Mouse (Mus musculus) Muller cell, postnatal 12 days (primary cell): ENCODE measurements around the gene Spata31d1d.
A peak's percentile ranks its signal among the peaks of the same experiment; 100 is the strongest.
"Not testable (repeated sequence)": the region's sequence is repeated elsewhere in the genome, so short reads cannot be mapped to it uniquely, and the experiment has no call there.

Source experiments
- DNase-seq: peaks from one replicate; pipeline ENCODE4 v3.0.0-alpha.2; 2015; ENCODE audit errors: inconsistent ontology term

Gene Spata31d1d

GRCm38 (mm10) chr13:59733936-59734335, 2.4 kb upstream of the Spata31d1d start:
- no peak for DNase-seq

DNA sequence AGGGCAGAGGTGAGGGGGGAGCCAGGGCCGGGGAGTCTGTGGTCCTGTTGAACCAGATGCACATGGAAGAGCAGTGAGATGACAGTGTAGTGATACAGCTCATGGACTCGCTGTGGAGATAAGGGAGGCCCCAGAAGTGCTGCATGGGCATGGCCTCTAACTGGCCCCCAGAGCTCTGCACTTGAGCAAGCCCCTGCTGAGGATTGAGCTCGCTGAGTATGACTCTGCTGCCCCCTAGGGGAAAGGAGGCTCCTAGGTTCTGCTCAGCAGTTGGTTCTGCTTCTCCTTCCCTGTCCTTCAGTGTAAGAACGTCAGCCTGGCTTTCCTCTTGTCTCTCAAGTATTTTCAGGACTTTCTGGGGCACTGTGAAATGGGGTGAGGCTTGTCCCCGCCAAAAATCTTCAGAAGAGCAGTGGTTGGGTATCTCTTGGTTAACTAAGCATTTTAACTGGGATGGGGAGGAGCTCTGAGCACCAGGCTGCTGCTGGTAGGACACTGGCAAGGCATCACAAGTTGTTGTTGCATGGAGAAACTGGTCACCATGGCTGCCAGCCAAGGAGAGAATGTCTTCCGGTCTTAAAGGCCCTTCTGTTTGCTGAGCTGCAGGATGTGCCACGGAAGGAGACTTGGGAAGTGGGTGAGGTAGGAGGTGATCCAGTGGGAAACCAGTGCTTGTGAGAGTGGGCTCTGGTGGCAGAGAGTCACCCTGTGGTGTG, 3.0 kb downstream of the Spata31d1d start:
- DNase-seq: peak; percentile 74

DNA sequence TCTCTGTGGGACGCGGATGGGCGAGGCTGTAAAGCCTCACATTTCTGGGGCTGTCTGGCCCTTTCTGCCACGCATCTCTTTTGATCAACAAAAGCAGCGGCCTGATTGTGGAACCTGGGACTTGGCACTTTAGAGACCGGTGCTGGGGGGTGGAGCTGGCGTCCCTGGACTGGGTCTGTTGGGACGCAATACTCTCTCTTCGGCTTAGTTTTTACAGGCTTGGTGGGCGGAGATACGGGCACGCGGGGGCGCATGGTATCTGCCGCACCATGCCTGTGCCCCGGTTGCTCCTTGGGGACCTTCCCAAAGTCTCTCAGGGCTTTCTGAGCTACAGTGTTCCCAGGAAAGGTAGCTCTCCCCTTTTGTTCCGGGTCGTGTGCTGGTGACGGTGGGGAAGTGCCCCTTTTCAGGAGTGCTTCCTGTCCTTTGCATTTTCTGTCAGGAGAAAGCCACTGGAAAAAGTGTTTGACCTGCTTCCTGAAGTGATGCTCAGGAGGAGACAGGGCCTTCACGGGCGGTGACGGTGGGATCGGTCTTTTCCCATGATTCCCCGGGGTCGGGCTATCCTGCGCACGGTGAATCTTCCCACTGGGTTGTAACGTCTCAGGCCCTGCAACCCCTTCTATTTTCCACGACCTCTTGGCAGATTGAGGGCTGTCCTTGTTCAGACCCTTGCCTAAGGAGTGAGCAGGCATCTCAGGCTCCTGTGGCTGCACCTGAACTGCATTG, 5.2 kb downstream of the Spata31d1d start:
- no peak for DNase-seq

GRCm38 (mm10) chr13:59722089-59722488, 9.5 kb downstream of the Spata31d1d start:
- not testable (repeated sequence) for DNase-seq

DNA sequence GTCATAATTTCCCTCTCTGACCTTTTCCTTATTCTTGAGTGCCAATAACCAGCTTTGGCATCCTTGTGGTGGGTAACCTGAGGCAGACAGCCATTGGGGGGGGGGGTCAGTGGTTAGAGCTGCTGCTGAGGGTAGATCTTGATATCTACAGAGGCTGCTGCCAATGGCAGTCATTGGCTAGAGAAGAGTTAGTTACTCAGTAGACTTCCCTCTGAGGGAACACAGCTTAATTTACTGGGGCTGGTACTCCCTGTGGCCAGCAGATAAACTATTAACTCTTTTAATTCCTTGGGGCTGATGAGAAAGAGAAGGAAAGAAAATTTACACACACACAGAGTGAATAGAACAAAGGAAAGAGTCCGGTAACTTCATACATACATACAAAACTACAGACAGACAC, 12.1 kb downstream of the Spata31d1d start:
- DNase-seq: no peak

GRCm38 (mm10) chr13:59718857-59719440, 12.6 kb downstream of the Spata31d1d start:
- not testable (repeated sequence) for DNase-seq

- no peak for DNase-seq
These were observed 17.8 kb downstream of the Spata31d1d start for GRCm38 (mm10) chr13:59713710-59714109.

- not testable (repeated sequence) for DNase-seq
These were observed 19.6 kb downstream of the Spata31d1d start, which contains the start of gene Spata31d1b for GRCm38 (mm10) chr13:59711984-59712383. Gene Spata31d1b (plus strand): TSS chr13:59712284.

DNA sequence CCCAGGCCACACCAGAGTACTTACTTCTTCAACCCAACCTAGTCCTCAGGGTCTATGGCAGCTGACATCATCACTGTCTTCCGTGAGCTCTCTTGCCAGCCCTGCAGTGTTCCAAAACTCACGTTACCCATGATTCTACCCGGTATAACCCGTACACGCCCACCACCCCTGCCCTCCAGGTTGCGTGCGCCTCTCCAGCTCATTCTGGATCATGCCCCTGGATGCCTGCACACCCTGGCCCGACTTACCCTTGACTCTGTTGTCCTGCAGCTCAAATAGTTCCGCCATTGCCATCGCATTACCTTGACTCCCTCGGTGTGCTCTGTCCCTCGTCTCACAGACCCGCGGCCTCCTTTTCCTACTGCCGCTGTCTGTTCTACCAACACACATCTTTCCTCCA, 21.3 kb downstream of the Spata31d1d start, which contains the start of gene Spata31d1a:
Spata31d1a (minus strand) TSS at position 101 of the 400 bp plus-strand sequence.
- no peak for DNase-seq

DNA sequence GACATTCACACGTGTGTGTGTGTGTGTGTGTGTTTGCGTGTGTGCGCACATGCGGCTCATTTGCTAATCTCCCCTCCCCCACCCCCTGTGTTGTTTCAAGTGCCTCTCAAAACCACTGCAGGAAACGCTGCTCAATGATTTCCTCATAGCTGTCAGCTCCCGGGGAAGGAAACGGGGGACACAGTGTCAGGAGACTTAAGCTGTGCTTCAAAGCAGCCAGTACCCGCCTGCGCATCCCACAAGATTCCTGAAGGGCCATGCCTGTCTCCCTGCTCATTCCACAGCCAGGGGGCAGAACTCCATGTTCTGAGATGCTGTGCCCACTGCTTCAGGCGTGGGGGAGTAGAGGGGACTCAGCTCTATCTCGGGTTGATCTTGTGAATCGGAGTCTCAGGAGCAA, 27.0 kb downstream of the Spata31d1d start:
- no peak for DNase-seq

- DNase-seq: no peak
These were observed 28.0 kb downstream of the Spata31d1d start for GRCm38 (mm10) chr13:59703514-59703913.

- not testable (repeated sequence) for DNase-seq
These were observed 31.4 kb downstream of the Spata31d1d start for GRCm38 (mm10) chr13:59700137-59700536.

- no peak for DNase-seq
These were observed 32.4 kb downstream of the Spata31d1d start for GRCm38 (mm10) chr13:59699131-59699530.

DNA sequence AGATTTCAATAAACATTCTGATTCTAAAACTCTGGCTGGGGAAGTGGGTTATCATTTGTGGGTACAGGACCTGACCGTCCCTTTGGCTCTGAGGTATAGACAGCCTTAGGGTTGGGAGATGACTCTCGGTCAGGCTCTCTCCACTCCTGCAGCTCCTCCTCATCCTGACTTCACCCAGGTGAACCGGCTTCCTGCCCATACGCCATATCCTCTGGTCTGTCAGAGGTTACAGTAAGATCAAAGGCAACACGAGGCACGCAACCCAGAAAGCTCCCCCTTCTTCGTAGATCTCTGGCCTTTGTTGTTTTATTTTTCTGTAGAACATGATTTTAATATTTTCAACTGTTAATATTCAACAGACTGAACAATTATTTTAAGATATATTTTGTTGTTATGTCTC, 35.8 kb downstream of the Spata31d1d start:
- no peak for DNase-seq

GRCm38 (mm10) chr13:59694008-59694407, 37.5 kb downstream of the Spata31d1d start, which contains the start of gene 4921517D22Rik:
Gene 4921517D22Rik (minus strand): TSS chr13:59694108.
- no peak for DNase-seq

- no peak for DNase-seq
These were observed 40.1 kb downstream of the Spata31d1d start for GRCm38 (mm10) chr13:59691478-59691877.

- no peak for DNase-seq
These were observed 41.0 kb downstream of the Spata31d1d start for GRCm38 (mm10) chr13:59690576-59690975.

DNA sequence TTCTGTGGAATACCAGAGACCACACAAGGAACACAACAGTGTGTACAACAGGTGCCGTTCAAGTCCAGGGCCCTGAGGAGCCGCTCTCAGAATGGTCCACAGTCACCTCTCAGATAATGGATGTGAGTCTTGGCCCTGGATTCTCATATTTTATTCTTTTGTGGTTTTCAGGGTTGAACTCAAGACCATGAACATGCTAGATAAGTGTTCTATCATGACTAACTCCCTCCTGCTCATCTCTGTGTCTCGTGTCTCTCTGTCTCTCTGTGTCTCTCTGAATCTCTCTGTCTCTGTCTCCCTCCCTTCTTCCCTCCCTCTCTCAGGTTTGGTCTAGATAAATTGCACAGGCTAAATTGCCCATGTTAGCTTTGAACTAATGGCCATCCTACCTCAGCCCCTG, 41.7 kb downstream of the Spata31d1d start:
- DNase-seq: no peak

DNA sequence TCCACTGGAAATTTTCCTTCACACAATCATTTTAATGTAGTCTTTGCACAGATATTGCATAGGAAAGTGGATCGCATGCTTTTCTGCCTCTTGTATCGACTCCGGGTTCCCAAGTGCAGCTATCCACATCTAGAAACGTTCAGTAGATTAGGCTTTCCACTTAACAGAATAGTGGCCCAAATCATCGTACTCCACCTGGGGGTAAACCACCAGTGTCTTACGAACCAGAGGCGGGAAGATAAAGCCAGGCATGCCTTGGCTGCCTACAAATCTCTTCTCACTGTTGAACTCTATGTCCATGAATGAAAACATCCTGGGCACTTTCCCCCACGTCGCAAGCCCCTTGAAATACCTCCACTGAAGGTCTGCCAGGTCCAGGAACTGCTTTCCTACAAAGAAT, 42.2 kb downstream of the Spata31d1d start:
- no peak for DNase-seq

DNA sequence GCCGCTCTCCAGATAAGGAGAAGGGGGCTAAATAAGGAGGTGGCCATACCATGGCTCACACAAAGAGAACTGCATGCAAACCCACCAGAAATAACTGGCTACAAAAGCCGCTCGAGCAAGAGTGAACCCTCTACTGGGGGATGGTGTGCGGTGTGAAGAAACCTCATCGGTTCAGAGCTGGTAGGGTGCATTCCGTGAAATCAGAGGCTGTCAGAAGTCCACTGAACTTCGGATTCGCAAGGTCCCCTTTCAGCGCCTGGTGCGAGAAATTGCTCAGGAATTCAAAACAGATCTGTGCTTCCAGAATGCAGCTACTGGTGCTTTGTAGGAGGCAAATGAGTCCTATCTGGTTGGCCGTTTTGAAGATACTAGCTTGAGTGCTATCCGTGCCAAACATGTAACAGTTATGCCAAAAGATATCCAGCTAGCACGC, 43.2 kb downstream of the Spata31d1d start:
- DNase-seq: no peak

DNA sequence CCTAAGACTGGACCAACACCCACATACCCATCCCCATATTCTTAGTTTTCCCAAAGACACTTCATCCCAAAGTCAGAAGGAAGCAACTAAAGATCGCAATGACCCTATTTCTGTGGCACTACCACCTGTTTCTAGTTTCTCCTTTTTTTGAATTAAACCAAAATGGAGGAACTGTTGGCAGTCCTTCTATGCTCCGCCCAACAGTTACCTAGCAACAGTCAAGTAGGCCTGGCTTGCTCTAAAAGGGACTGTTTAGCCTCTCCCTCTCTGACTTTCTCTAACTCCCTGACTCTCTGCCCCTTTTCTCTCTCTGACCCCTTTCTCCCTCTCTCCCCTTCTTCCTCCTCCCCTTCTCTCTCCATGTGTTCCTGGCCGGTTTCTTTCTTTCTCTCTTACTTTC, 46.3 kb downstream of the Spata31d1d start:
- DNase-seq: no peak

DNA sequence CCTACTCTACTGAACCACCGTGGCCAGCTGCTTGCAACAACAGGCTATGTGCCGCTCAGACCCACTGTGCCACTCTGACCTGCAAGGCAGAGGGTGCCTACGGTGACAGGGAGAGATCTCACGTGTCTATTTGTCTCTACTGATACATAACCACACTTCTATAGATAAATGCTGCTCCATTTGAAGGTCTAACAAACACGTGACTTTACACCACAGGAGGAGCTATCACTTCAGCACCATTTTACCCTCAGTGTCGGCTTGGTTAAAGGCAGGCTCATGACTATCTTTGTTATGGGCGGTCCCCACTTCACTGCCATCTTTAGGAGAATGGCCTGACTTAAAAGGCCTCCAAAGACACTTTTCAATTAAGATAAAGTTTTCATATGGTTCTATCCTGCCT, 48.9 kb downstream of the Spata31d1d start:
- DNase-seq: no peak
